Mouse (Mus musculus): Measurements from ENCODE around the gene Psmb1. TPM values are rescaled to one million over a fixed set of nuclear protein-coding genes. Genes with fewer than 3 reads are reported as not detected.
A peak's percentile ranks its signal among the peaks of the same experiment; 100 is the strongest.
"Not testable (repeated sequence)": the region's sequence is repeated elsewhere in the genome, so short reads cannot be mapped to it uniquely, and the experiment has no call there.

Gene Psmb1
- polyA plus RNA-seq, 1 experiment from 2014 or later, result 297 TPM

DNA sequence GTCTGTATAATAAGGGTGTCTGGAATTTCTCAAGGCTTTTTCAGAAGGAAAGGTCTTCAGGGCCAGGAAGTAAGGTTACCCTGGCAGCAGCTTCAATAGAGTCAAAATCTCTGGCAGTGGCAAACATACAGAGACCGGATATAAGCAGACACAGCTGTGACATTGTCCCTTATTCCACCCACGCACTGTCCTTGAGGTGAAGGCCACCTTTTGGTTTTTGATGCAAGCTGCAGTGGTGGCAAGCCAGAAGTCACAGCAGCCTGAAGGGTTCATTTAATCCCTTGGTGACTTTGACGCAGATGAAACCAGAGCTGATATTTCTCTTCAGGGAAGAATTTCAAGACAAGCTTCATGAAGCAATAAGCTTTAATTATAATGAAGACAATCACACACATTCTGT lies 49.9 kb downstream of the Psmb1 start:
- no peak overlapping the region for H3K4me3 ChIP-seq
- 88% methylated on average over 3 of the region's 3 CpGs for WGBS
- no peaks in the 10 kb centered on the region for H3K27me3 ChIP-seq (ENCODE audit: low read depth, poor library complexity, severe bottlenecking)
- peaks cover 20% of the 10 kb centered on the region for H3K4me1 ChIP-seq
- DNase-seq (ENCODE audit: low spot score), result no peak
- H3K9me3 ChIP-seq (replicated peaks), result no peaks in the 10 kb centered on the region
- H3K27ac ChIP-seq (replicated peaks), result no peak overlapping the region
- no peaks in the 10 kb centered on the region for H3K36me3 ChIP-seq

DNA sequence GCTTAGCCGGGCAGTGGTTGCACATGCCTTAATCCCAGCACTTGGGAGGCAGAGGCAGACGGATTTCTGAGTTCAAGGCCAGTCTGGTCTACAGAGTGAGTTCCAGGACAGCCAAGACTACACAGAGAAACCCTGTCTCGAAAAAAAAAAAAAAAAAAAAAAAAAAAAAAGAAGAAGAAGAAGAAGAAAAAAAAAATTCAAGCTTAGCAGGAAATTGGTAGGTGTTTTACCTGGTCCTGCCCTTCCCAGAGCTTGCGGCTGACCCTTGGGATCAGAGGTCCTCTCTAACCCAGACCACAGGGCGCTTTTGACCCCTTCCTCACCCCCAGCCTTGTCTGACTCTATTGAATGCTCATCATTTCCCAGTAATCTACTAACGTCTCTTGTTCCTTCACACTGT lies 50.4 kb downstream of the Psmb1 start:
- not testable (repeated sequence) for H3K4me3 ChIP-seq; DNase-seq (ENCODE audit: low spot score); H3K36me3 ChIP-seq; H3K27ac ChIP-seq (replicated peaks); H3K9me3 ChIP-seq (replicated peaks); H3K27me3 ChIP-seq (ENCODE audit: low read depth, poor library complexity, severe bottlenecking)
- 81% methylated on average over 6 of the region's 6 CpGs for WGBS
- peaks cover 25% of the 10 kb centered on the region for H3K4me1 ChIP-seq

DNA sequence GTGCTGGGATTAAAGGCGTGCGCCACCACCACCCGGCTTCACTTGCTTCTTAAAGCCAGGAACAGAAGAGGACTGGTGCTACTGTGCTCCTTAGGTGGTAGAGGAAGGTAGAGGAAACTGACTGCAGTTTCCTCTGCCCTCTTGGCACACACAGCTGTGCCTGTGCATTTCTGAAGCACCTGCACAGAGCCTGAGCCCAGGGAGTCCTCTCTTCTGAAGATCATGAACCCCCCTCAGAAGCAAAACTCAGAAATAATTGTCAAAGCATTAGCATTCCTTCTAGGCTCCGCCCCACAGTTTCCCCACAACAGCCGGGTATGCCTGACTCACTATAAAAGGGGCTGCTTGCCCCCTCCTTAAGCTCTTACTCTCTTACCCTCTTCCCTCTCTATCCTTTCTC lies 51.7 kb downstream of the Psmb1 start:
- Histone ChIP-seq H3K9me3 (replicated peaks) (no peaks in the 10 kb centered on the region), H3K36me3 (no peaks in the 10 kb centered on the region), H3K4me1 (peaks cover 38% of the 10 kb centered on the region), H3K27ac (replicated peaks) (no peak overlapping the region), H3K4me3 (no peak overlapping the region), H3K27me3 (ENCODE audit: low read depth, poor library complexity, severe bottlenecking) (no peaks in the 10 kb centered on the region)
- WGBS, result 77% methylated on average over 5 of the region's 5 CpGs
- no peak for DNase-seq (ENCODE audit: low spot score)

DNA sequence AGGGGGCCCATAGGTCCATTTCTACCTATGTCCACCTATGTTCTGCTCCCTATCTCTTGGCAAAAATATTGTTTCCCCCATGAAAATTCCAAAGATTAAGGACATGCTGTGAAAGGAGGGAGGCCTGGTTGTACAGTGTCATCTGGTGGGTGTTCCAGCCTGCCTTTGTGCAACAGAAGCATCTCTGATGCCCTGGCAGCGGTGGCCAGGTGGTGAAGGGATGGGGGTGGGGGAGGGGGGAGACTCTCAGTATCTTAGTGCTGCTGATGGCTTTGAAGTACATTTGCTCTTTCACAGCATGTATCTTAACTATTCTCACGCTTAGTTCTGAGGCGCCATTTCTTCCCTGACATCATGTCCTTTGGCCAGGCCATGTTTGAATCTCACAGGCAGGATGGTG lies 54.1 kb downstream of the Psmb1 start:
- Histone ChIP-seq H3K27me3 (ENCODE audit: low read depth, poor library complexity, severe bottlenecking) (no peaks in the 10 kb centered on the region), H3K27ac (replicated peaks) (no peak overlapping the region; the same call in 1 of the 2 replicates), H3K4me3 (no peak overlapping the region), H3K4me1 (peaks cover 62% of the 10 kb centered on the region), H3K36me3 (no peaks in the 10 kb centered on the region), H3K9me3 (replicated peaks) (no peaks in the 10 kb centered on the region)
- no peak for DNase-seq (ENCODE audit: low spot score)
- 88% methylated on average over 3 of the region's 3 CpGs for WGBS

DNA sequence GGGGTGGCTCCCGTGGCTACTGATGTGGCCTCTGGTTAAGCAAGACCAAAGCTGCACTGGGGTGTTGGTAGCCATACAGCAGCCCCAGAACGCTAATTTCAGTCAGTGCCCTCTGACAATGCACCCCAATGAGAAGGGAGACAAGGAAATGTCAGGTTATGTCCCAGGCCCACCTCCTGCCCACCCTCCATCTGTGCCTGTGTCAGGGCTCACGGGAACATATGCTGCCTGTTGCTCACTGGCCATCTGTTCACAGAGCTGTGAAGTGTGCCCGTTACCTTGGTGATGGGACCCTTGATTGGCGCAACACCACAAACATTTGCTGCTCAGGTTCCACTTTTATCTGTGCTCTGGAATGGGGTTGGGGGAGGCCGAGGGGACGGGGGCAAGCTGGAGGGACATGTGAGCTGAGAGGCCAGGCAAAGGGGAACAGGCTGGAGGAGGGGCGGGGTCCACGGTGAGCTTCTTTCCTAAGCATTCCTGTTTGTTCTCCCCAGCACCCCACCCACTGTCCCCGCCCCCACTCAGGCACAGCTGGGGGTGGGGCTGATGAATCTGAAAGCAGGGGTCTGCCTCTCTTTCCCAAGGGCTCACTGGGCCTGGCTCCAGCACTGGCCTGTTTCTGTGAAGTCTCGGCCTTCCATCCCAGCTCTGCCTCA lies 59.0 kb downstream of the Psmb1 start:
- H3K4me1 ChIP-seq, result peaks cover 60% of the 10 kb centered on the region
- H3K27ac ChIP-seq (replicated peaks), result peak overlapping the region; percentile 82
- H3K9me3 ChIP-seq (replicated peaks), result no peaks in the 10 kb centered on the region
- 8% methylated on average over 11 of the region's 11 CpGs for WGBS
- no peaks in the 10 kb centered on the region for H3K36me3 ChIP-seq
- H3K27me3 ChIP-seq (ENCODE audit: low read depth, poor library complexity, severe bottlenecking), result no peaks in the 10 kb centered on the region
- peak overlapping the region; percentile 39 for H3K4me3 ChIP-seq
- DNase-seq (ENCODE audit: low spot score), result peak; percentile 80

DNA sequence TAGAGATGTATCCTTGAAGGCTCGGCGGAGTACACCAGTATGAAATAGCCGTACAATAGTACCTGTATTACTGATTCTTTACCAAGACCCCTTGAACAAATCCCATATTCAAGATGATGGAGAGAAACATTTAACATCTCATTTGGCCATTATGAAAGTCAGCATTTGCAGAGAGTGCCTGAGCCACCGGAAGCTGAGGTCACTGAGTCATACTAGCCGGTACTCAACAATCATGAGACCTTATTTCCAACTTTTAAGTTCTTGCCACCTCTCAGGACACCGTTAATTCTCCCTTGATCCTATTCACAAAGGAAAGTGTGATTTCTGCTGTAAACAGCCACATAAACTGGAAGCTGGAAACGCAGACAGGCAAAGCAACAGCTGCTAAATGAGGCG lies 59.5 kb downstream of the Psmb1 start:
- H3K4me1 ChIP-seq, result peaks cover 54% of the 10 kb centered on the region
- peak overlapping the region; percentile 82 for H3K27ac ChIP-seq (replicated peaks)
- no peaks in the 10 kb centered on the region for H3K9me3 ChIP-seq (replicated peaks)
- H3K27me3 ChIP-seq (ENCODE audit: low read depth, poor library complexity, severe bottlenecking), result no peaks in the 10 kb centered on the region
- H3K36me3 ChIP-seq, result no peaks in the 10 kb centered on the region
- peak overlapping the region; percentile 39; the same call in 1 of the 2 replicates for H3K4me3 ChIP-seq
- WGBS, result 71% methylated on average over 8 of the region's 8 CpGs
- DNase-seq (ENCODE audit: low spot score), result no peak

DNA sequence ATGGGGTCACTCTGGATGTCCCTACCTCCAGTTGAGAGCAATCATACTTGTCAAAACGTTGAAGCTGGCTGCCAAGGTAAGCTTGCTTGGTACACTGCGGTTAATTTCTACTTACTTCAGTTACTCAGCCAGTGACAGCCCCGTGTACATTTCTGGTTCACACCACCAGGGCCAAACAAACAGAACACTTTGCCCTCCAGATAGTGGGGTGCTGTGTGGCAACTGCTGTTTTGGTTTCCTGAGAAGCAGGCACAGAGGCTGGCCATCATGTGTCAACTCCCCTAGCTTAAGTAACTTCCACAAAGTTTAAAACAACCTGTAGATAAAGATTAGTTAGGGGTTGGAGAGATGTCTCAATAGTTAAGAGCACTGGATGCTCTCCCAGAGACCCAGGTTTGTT lies 64.8 kb downstream of the Psmb1 start:
- Histone ChIP-seq H3K4me3 (no peak overlapping the region), H3K36me3 (peaks cover 36% of the 10 kb centered on the region), H3K27ac (replicated peaks) (no peak overlapping the region), H3K4me1 (peaks cover 1% of the 10 kb centered on the region), H3K27me3 (ENCODE audit: low read depth, poor library complexity, severe bottlenecking) (no peaks in the 10 kb centered on the region), H3K9me3 (replicated peaks) (no peaks in the 10 kb centered on the region)
- 86% methylated on average over 3 of the region's 3 CpGs for WGBS
- DNase-seq (ENCODE audit: low spot score), result no peak

DNA sequence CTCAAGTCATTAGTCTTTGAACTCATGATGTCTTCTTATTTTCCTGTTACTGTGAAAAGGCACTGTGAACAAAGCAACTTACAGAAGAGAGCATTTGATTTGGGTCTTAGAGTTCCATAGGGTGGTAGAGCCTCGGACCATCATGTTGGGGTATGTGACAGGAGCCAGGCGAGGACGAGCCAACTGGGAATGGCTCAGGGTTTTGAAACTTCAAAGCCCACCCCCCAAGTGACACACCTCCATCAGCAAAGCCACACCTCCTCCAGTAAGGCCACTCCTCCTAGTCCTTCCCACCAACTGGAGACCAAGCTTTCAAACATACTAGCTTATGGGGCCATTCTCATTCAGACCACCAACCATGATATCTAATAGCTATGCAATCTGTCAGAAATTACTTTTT lies 67.5 kb downstream of the Psmb1 start:
- no peaks in the 10 kb centered on the region for H3K4me1 ChIP-seq
- no peak overlapping the region for H3K27ac ChIP-seq (replicated peaks)
- WGBS, result 87% methylated on average over 3 of the region's 3 CpGs
- no peaks in the 10 kb centered on the region for H3K27me3 ChIP-seq (ENCODE audit: low read depth, poor library complexity, severe bottlenecking)
- DNase-seq (ENCODE audit: low spot score), result no peak
- H3K4me3 ChIP-seq, result no peak overlapping the region
- H3K36me3 ChIP-seq, result peaks cover 62% of the 10 kb centered on the region
- no peaks in the 10 kb centered on the region for H3K9me3 ChIP-seq (replicated peaks)

DNA sequence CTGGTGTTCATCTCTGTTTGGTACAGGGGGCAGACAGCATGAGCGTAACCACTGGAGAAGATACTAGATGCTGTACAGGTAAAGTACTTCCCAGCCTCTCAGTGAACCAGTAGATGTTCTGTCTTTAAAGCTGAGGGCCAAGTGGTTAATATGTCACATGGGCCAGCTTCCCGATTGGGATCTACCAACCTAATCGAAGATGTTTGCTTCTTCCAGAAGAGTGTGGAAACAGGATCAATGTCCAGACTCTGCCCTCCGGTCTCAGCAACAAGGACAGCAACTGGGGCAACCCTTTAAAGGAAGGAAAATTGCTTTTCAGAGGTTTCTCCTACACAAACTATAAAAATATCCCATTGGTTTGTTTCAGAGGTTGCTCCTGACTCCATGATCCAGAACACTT lies 68.0 kb downstream of the Psmb1 start:
- peaks cover 67% of the 10 kb centered on the region for H3K36me3 ChIP-seq
- no peaks in the 10 kb centered on the region for H3K4me1 ChIP-seq
- no peak for DNase-seq (ENCODE audit: low spot score)
- H3K27ac ChIP-seq (replicated peaks), result no peak overlapping the region
- no peaks in the 10 kb centered on the region for H3K27me3 ChIP-seq (ENCODE audit: low read depth, poor library complexity, severe bottlenecking)
- no peak overlapping the region for H3K4me3 ChIP-seq
- H3K9me3 ChIP-seq (replicated peaks), result no peaks in the 10 kb centered on the region
- 98% methylated on average over 4 of the region's 4 CpGs for WGBS

DNA sequence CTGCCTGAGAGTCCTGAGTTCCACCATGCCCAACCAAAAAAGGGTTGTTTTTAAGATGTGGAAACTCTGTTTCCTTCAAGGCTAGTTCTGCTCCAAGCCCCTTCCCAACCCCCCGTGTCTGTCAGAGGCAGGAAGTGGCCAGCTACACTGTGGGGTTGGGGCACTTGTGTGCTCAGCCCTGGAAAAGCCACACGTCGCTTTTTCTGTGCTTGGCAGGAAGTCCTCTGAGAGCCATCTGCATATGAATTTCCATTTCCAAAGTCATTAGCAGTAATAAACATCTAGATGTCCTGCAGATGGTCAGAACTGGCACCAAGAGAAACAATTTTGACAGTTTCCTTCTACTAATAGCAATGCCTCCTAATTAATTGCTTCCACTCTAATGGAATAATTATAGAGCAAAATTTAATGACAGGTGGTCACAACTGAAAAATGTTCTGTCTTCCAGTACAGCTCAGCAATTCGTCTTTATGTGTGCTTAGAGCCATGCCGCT lies 68.5 kb downstream of the Psmb1 start:
- Histone ChIP-seq H3K27ac (replicated peaks) (no peak overlapping the region), H3K4me1 (no peaks in the 10 kb centered on the region)
- 83% methylated on average over 5 of the region's 5 CpGs for WGBS

DNA sequence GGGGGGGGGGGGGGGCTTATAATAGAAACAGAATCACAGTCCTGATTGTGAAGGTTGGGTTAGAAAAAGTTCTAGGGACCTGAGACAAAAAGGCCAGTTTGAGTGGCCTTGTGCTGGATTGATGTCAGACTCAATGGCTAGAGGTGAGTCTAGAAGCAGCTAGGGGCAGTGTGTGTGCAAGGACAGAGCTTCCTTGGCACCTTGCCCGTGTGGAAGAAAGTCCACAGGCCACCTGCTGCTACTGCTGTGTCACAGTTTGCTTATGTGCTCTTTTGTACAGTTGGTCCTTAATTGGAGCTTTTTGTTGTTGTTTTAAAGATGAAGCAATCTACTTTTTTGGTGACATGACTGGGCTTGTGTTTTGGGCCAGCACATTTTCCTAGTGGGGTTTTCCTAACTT lies 69.6 kb downstream of the Psmb1 start:
- H3K4me3 ChIP-seq, result no peak overlapping the region
- H3K36me3 ChIP-seq, result peaks cover 81% of the 10 kb centered on the region
- WGBS, result 70% methylated on average over 1 of the region's 1 CpGs
- no peaks in the 10 kb centered on the region for H3K4me1 ChIP-seq
- H3K27me3 ChIP-seq (ENCODE audit: low read depth, poor library complexity, severe bottlenecking), result no peaks in the 10 kb centered on the region
- no peaks in the 10 kb centered on the region for H3K9me3 ChIP-seq (replicated peaks)
- no peak for DNase-seq (ENCODE audit: low spot score)
- H3K27ac ChIP-seq (replicated peaks), result no peak overlapping the region

More for the DNA sequence above, 68.5 kb downstream of the Psmb1 start:
- H3K9me3 ChIP-seq (replicated peaks), result no peaks in the 10 kb centered on the region
- no peak for DNase-seq (ENCODE audit: low spot score)
- no peak overlapping the region for H3K4me3 ChIP-seq
- peaks cover 70% of the 10 kb centered on the region for H3K36me3 ChIP-seq
- H3K27me3 ChIP-seq (ENCODE audit: low read depth, poor library complexity, severe bottlenecking), result no peaks in the 10 kb centered on the region

DNA sequence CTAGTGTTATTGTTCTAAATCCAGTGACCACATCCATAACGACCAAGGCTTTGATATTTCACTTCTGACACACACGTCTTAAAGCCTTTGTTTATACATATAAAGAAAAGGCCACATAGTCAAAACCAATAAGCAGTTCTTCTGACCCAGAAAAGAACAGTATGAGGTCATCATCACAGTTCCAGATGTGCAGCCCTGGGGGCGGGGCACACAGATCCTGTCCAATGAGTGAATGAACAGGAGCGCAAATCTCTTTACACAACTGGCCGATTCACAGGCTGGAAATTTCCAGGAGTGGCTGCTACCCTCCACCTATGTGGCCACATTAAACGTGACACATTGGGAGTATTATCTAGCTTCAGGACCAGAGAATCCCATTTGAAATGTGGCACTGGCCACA lies 70.1 kb downstream of the Psmb1 start:
- no peak overlapping the region for H3K4me3 ChIP-seq
- peaks cover 83% of the 10 kb centered on the region for H3K36me3 ChIP-seq
- no peak overlapping the region for H3K27ac ChIP-seq (replicated peaks)
- H3K9me3 ChIP-seq (replicated peaks), result no peaks in the 10 kb centered on the region
- DNase-seq (ENCODE audit: low spot score), result no peak
- H3K27me3 ChIP-seq (ENCODE audit: low read depth, poor library complexity, severe bottlenecking), result no peaks in the 10 kb centered on the region
- H3K4me1 ChIP-seq, result no peaks in the 10 kb centered on the region
- WGBS, result 88% methylated on average over 6 of the region's 6 CpGs

DNA sequence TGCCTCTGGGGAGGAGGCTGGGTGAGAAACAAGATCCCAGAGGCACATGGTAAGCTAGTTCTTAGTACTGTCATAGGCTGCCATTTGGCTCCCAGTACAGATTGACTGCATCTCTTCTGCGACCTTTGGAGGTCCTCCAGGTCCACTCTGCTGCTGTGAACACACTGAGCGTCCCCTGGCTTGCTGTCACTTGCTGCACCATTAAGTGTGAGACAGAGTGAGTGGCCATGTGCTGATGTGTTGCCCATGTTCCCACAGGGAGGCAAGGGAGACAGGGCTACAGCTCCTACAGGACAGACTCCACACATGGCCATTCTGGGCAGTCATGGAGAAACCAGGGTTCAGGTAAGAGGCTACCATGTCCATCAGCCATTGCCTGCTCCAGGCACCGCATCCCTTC lies 73.6 kb downstream of the Psmb1 start:
- Histone ChIP-seq H3K27ac (replicated peaks) (no peak overlapping the region), H3K4me3 (no peak overlapping the region), H3K27me3 (ENCODE audit: low read depth, poor library complexity, severe bottlenecking) (no peaks in the 10 kb centered on the region), H3K4me1 (no peaks in the 10 kb centered on the region), H3K36me3 (peaks cover 96% of the 10 kb centered on the region), H3K9me3 (replicated peaks) (0 out of 2 replicates have a peak, but pooled peaks cover 4% of the 10 kb centered on the region)
- no peak for DNase-seq (ENCODE audit: low spot score)
- 95% methylated on average over 3 of the region's 3 CpGs for WGBS
